ENCODE assay signal across 29 mouse cellular contexts in the genomic region with DNA sequence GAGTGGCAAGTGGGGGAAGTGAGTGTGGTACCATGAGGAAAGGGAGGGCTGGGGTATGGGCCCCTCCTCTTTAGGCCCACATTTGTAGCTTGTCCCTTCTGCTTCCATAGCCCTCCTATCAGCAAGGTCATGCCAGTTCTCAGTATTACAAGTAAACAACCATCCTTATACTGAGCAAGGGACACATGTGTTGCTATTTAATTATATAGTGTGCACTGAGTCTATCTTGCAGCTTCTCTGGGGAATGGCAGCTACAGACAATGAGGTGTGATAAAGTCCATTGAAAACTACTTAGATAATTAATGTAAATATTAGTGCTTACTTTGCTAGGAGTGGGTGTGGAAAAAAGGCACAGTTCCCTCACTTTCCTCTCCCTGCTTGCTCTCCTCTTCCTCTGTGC.
DNase-seq lines count a peak whose midpoint lies in the region; ATAC-seq and TF ChIP-seq lines count a peak whose summit lies in the region.
"Had no signal": no experiment of that assay in that cellular context is flagged by ENCODE, and none has a peak within 500 bp of the region (broad histone marks: within the 10 kb centered on the region; RNA-seq: fewer than 3 reads in every experiment).

No protein-coding gene starts in this region.

- no peaks in the 10 kb centered on the region for H3K27me3 ChIP-seq in heart, embryonic 15.5 days
- no peaks in the 10 kb centered on the region for H3K27me3 ChIP-seq in hindbrain, embryonic 15.5 days
- no peaks in the 10 kb centered on the region for H3K27me3 ChIP-seq in hindbrain, postnatal 0 days (ENCODE audit: insufficient read depth, low read length)
- H3K27me3 ChIP-seq in stomach, embryonic 16.5 days (ENCODE audit: control insufficient read depth, insufficient read depth, low read length), result no peaks in the 10 kb centered on the region
- H3K27me3 ChIP-seq: embryonic facial prominence, embryonic 13.5 days; forebrain, embryonic 13.5 days had no signal

- no peak for DNase-seq in heart, postnatal 25 days (ENCODE audit: low spot score)
- no peak for DNase-seq in hindbrain, postnatal 0 days (ENCODE audit: low spot score)
- DNase-seq in adrenal gland, postnatal 10 days, result no peak
- DNase-seq: adrenal gland, adult 2 months; adrenal gland, postnatal 25 days; cerebellum, adult 11-12 months; cerebellum, adult 8-10 months; cerebellum, postnatal 10 days; cerebellum, postnatal 36 days; embryo, embryonic 11 days; forebrain, postnatal 0 days; gastrocnemius, adult 2 months; gastrocnemius, postnatal 25 days; heart, adult 2 months; heart, postnatal 36 days; kidney, adult 18-20 months had no signal

- H3K9ac ChIP-seq in heart, embryonic 15.5 days, result no peak overlapping the region
- no peak overlapping the region for H3K9ac ChIP-seq in hindbrain, embryonic 15.5 days
- H3K9ac ChIP-seq in hindbrain, postnatal 0 days (replicated peaks; ENCODE audit: low read length), result no peak overlapping the region
- H3K9ac ChIP-seq in stomach, embryonic 16.5 days (ENCODE audit: low read length), result no peak overlapping the region
- H3K9ac ChIP-seq: embryonic facial prominence, embryonic 13.5 days; forebrain, embryonic 13.5 days; forebrain, postnatal 0 days had no signal

- no peak overlapping the region for H3K4me2 ChIP-seq in heart, embryonic 15.5 days
- H3K4me2 ChIP-seq in hindbrain, embryonic 15.5 days, result no peak overlapping the region
- H3K4me2 ChIP-seq in hindbrain, postnatal 0 days (ENCODE audit: low read depth, low read length), result no peak overlapping the region
- H3K4me2 ChIP-seq in stomach, embryonic 16.5 days (ENCODE audit: low read depth, low read length), result no peak overlapping the region
- H3K4me2 ChIP-seq: embryonic facial prominence, embryonic 13.5 days; forebrain, embryonic 13.5 days; heart, embryonic 11.5 days had no signal

- H3K4me1 ChIP-seq in heart, embryonic 15.5 days (replicated peaks), result peaks cover 49% of the 10 kb centered on the region
- H3K4me1 ChIP-seq in hindbrain, embryonic 15.5 days (replicated peaks), result 0 out of 2 replicates have a peak, but pooled peaks cover 7% of the 10 kb centered on the region
- no peaks in the 10 kb centered on the region for H3K4me1 ChIP-seq in hindbrain, postnatal 0 days (ENCODE audit: insufficient read depth, low read length)
- peaks cover 8% of the 10 kb centered on the region; the same call in 1 of the 2 replicates for H3K4me1 ChIP-seq in stomach, embryonic 16.5 days (ENCODE audit: control insufficient read depth, insufficient read depth, low read length)

- H3K36me3 ChIP-seq in heart, embryonic 15.5 days, result no peaks in the 10 kb centered on the region
- no peaks in the 10 kb centered on the region for H3K36me3 ChIP-seq in hindbrain, embryonic 15.5 days
- no peaks in the 10 kb centered on the region for H3K36me3 ChIP-seq in hindbrain, postnatal 0 days (ENCODE audit: insufficient read depth, low read length)
- H3K36me3 ChIP-seq in stomach, embryonic 16.5 days (ENCODE audit: control insufficient read depth, insufficient read depth, low read length), result no peaks in the 10 kb centered on the region
- H3K36me3 ChIP-seq: embryonic facial prominence, embryonic 13.5 days had no signal

- TF ChIP-seq CTCF in hindbrain, postnatal 0 days (IDR thresholded peaks at IDR 0.05; ENCODE audit: low read depth), result no peak

- no peaks in the 10 kb centered on the region for H3K9me3 ChIP-seq in heart, embryonic 15.5 days (replicated peaks)
- H3K9me3 ChIP-seq in hindbrain, embryonic 15.5 days, result no peaks in the 10 kb centered on the region
- no peaks in the 10 kb centered on the region for H3K9me3 ChIP-seq in hindbrain, postnatal 0 days (ENCODE audit: low read length)
- no peaks in the 10 kb centered on the region for H3K9me3 ChIP-seq in stomach, embryonic 16.5 days (replicated peaks; ENCODE audit: control insufficient read depth, low read length)
- H3K9me3 ChIP-seq: embryonic facial prominence, embryonic 10.5 days; embryonic facial prominence, embryonic 13.5 days; forebrain, embryonic 13.5 days; hindbrain, embryonic 10.5 days had no signal

- intact Hi-C loops in heart, postnatal 25 days (cut with DNase I), result no loop called here

- H3K27ac ChIP-seq in heart, embryonic 15.5 days, result no peak overlapping the region
- no peak overlapping the region for H3K27ac ChIP-seq in hindbrain, embryonic 15.5 days (replicated peaks)
- H3K27ac ChIP-seq in hindbrain, postnatal 0 days, result no peak overlapping the region
- peak overlapping the region; percentile 40; the same call in 1 of the 2 replicates for H3K27ac ChIP-seq in stomach, embryonic 16.5 days (ENCODE audit: low read length)
- H3K27ac ChIP-seq: embryonic facial prominence, embryonic 10.5 days; embryonic facial prominence, embryonic 13.5 days; forebrain, embryonic 13.5 days; gastrocnemius, adult 2 months; hindbrain, embryonic 10.5 days had no signal

- no peak overlapping the region for H3K4me3 ChIP-seq in heart, embryonic 15.5 days
- H3K4me3 ChIP-seq in hindbrain, embryonic 15.5 days, result no peak overlapping the region
- H3K4me3 ChIP-seq in hindbrain, postnatal 0 days (ENCODE audit: low read length), result no peak overlapping the region
- no peak overlapping the region for H3K4me3 ChIP-seq in stomach, embryonic 16.5 days (replicated peaks; ENCODE audit: low read length)
- H3K4me3 ChIP-seq: embryonic facial prominence, embryonic 10.5 days; embryonic facial prominence, embryonic 13.5 days; erythroblast, embryonic 14.5 days; forebrain, embryonic 13.5 days; gastrocnemius, adult 2 months; heart, adult 2 months; hindbrain, embryonic 10.5 days had no signal

- ATAC-seq in heart, embryonic 15.5 days (replicated peaks; ENCODE audit: insufficient number of reproducible peaks, insufficient read depth, low FRiP score, low read depth), result 0 out of 2 replicates have a peak, but pooled peaks have one; percentile 16
- 0 out of 2 replicates have a peak, but pooled peaks have one; percentile 17 for ATAC-seq in hindbrain, embryonic 15.5 days (ENCODE audit: low FRiP score, low read depth)
- ATAC-seq in hindbrain, postnatal 0 days, result no peak
- ATAC-seq in stomach, embryonic 16.5 days (ENCODE audit: insufficient read depth, low FRiP score), result peak; percentile 66; the same call in 1 of the 2 replicates
- ATAC-seq: CD4-positive, CD25-positive, alpha-beta regulatory T cell, adult 4 months; forebrain, embryonic 13.5 days; forebrain, postnatal 0 days; hindbrain, embryonic 16.5 days; inflammation-experienced regulatory T-cells, adult 6 months; intestine, embryonic 16.5 days had no signal
